Mouse (Mus musculus) bone marrow, adult 2 months (tissue): ENCODE results near the gene Cd5l. TPM values are rescaled to one million over a fixed set of nuclear protein-coding genes. Genes with fewer than 3 reads are reported as not detected.
A peak's percentile ranks its signal among the peaks of the same experiment; 100 is the strongest.
"Not testable (repeated sequence)": the region's sequence is repeated elsewhere in the genome, so short reads cannot be mapped to it uniquely, and the experiment has no call there.

Experiments used
- H3K27ac ChIP-seq: fragments of 200-500 bp; 2 replicates; pipeline ENCODE4 v1.5.1; 2012; ENCODE audit warnings: low read depth, mild to moderate bottlenecking, control low read depth, inconsistent platforms, low read length; ENCODE audit not compliant: control insufficient read depth, poor library complexity, insufficient read depth
- H3K4me1 ChIP-seq: fragments of 200-500 bp; 2 replicates; pipeline ENCODE4 v1.6.1; 2011; ENCODE audit warnings: low read length; ENCODE audit not compliant: control insufficient read depth, insufficient read depth
- H3K4me3 ChIP-seq: fragments of 200-500 bp; replicated peaks from 2 replicates; pipeline ENCODE3; 2011; ENCODE audit warnings: mild to moderate bottlenecking, low read depth, low read length, control low read depth; ENCODE audit not compliant: control insufficient read depth
- CTCF ChIP-seq: fragments of 200-500 bp; IDR thresholded peaks from 2 replicates; pipeline ENCODE4 v1.5.1; 2011; ENCODE audit warnings: low read length, control low read depth; ENCODE audit not compliant: control insufficient read depth, insufficient read depth
- POLR2A ChIP-seq: fragments of 200-500 bp; IDR thresholded peaks from 2 replicates; pipeline ENCODE4 v1.6.1; 2011; ENCODE audit warnings: low read depth, mild to moderate bottlenecking, control low read depth, low read length, borderline replicate concordance; ENCODE audit not compliant: control insufficient read depth
- WGBS: fragments of 180-500 bp; shearing (Covaris S2); methylation state at CpG from one replicate; pipeline ENCODE4 v1.1.7; 2018; 5-methylcytosine and 5-hydroxymethylcytosine counted together
- polyA plus RNA-seq: library from polyadenylated mRNA; stranded (reverse); fragments of >200 nt; gene quantifications from 2 replicates; pipeline ENCODE4 v1.2.4, GENCODE M21; 2011; ENCODE audit warnings: low replicate concordance; ENCODE audit not compliant: missing spikeins, insufficient read depth, insufficient read length

Gene Cd5l
- 18.0 and 19.2 TPM in 2 replicates for polyA plus RNA-seq

GRCm38 (mm10) chr3:87357581-87357980 lies at the start of gene Cd5l:
Gene Cd5l (plus strand): TSS chr3:87357881.
- TF ChIP-seq CTCF (no peak), POLR2A (no peak)
- peaks cover 3% of the 10 kb centered on the region; the same call in 1 of the 2 replicates for H3K4me1 ChIP-seq
- H3K4me3 ChIP-seq: no peak within 1 kb of the TSS

GRCm38 (mm10) chr3:87309922-87310321 lies 47.8 kb upstream of the Cd5l start:
- no peak for TF ChIP-seq POLR2A
- TF ChIP-seq CTCF: no peak
- no peaks in the 10 kb centered on the region for H3K4me1 ChIP-seq
- H3K4me3 ChIP-seq: no peak overlapping the region
- no peak overlapping the region for H3K27ac ChIP-seq
- 67% methylated on average over 2 of the region's 2 CpGs for WGBS

More at GRCm38 (mm10) chr3:87357581-87357980, at the start of gene Cd5l:
- H3K27ac ChIP-seq: no peak within 1 kb of the TSS

GRCm38 (mm10) chr3:87322557-87322956 lies 35.1 kb upstream of the Cd5l start:
- WGBS: 31% methylated on average over 4 of the region's 4 CpGs
- no peak for TF ChIP-seq CTCF
- no peak for TF ChIP-seq POLR2A
- Histone ChIP-seq H3K4me1 (no peaks in the 10 kb centered on the region; the same call in 1 of the 2 replicates), H3K27ac (no peak overlapping the region), H3K4me3 (no peak overlapping the region)

GRCm38 (mm10) chr3:87323778-87324177 lies 33.9 kb upstream of the Cd5l start:
- TF ChIP-seq CTCF (no peak), POLR2A (no peak)
- Histone ChIP-seq H3K27ac (no peak overlapping the region), H3K4me3 (no peak overlapping the region), H3K4me1 (no peaks in the 10 kb centered on the region; the same call in 1 of the 2 replicates)
- whole genome bisulfite sequencing: 19% methylated on average over 3 of the region's 3 CpGs

- H3K4me3 ChIP-seq: no peak overlapping the region
- WGBS: 46% methylated on average over 5 of the region's 5 CpGs
- H3K27ac ChIP-seq: no peak overlapping the region
Measured at GRCm38 (mm10) chr3:87337899-87338298, 19.8 kb upstream of the Cd5l start.

GRCm38 (mm10) chr3:87350992-87351391 lies 6.7 kb upstream of the Cd5l start:
- WGBS: 53% methylated on average over 2 of the region's 2 CpGs
- H3K4me1 ChIP-seq, H3K27ac ChIP-seq, H3K4me3 ChIP-seq: not testable (repeated sequence)

More at GRCm38 (mm10) chr3:87337899-87338298, 19.8 kb upstream of the Cd5l start:
- H3K4me1 ChIP-seq: no peaks in the 10 kb centered on the region; the same call in 1 of the 2 replicates
- TF ChIP-seq POLR2A: no peak
- TF ChIP-seq CTCF: no peak

- Histone ChIP-seq H3K27ac (no peak overlapping the region), H3K4me3 (no peak overlapping the region), H3K4me1 (peaks cover 3% of the 10 kb centered on the region; the same call in 1 of the 2 replicates)
- TF ChIP-seq CTCF (no peak), POLR2A (no peak)
Measured at GRCm38 (mm10) chr3:87359215-87359614, 1.5 kb downstream of the Cd5l start.

- Histone ChIP-seq H3K27ac (no peak overlapping the region), H3K4me1 (peaks cover 3% of the 10 kb centered on the region; the same call in 1 of the 2 replicates), H3K4me3 (no peak overlapping the region)
- WGBS: 73% methylated on average over 6 of the region's 6 CpGs
- peak; percentile 42 for TF ChIP-seq CTCF
- TF ChIP-seq POLR2A: no peak
Measured at GRCm38 (mm10) chr3:87360466-87360865, 2.8 kb downstream of the Cd5l start.

- WGBS: 89% methylated on average over 14 of the region's 14 CpGs
- Histone ChIP-seq H3K4me3 (no peak overlapping the region), H3K4me1 (peaks cover 3% of the 10 kb centered on the region; the same call in 1 of the 2 replicates), H3K27ac (no peak overlapping the region)
- no peak for TF ChIP-seq CTCF
- no peak for TF ChIP-seq POLR2A
Measured at GRCm38 (mm10) chr3:87365691-87366090, 8.0 kb downstream of the Cd5l start.
